Mouse (Mus musculus) embryonic facial prominence, embryonic 12.5 days (tissue): ENCODE measurements around the gene Pwp2. TPM values are rescaled to one million over a fixed set of nuclear protein-coding genes. Genes with fewer than 3 reads are reported as not detected.

ENCODE experiments used
- ATAC-seq: fragments of 200-750 bp; cut with Nextera tagmentation; 2 replicates; pipeline ENCODE4 v1.8.0; 2017; ENCODE audit not compliant: insufficient number of reproducible peaks, insufficient read depth, low FRiP score, low TSS enrichment
- H3K27ac ChIP-seq: fragments of 300-500 bp; sonication (generic); 2 replicates; pipeline ENCODE4 v1.5.1; 2016; ENCODE audit warnings: mild to moderate bottlenecking
- H3K27me3 ChIP-seq: fragments of 300-500 bp; sonication (generic); 2 replicates; pipeline ENCODE4 v1.6.1; 2016; ENCODE audit warnings: mild to moderate bottlenecking, moderate library complexity
- H3K36me3 ChIP-seq: fragments of 300-500 bp; sonication (generic); 2 replicates; pipeline ENCODE4 v1.6.1; 2016; ENCODE audit warnings: mild to moderate bottlenecking
- H3K4me1 ChIP-seq: fragments of 300-500 bp; sonication (generic); 2 replicates; pipeline ENCODE4 v1.6.1; 2016
- H3K4me2 ChIP-seq: fragments of 300-500 bp; sonication (generic); replicated peaks from 2 replicates; pipeline ENCODE4 v1.6.1; 2016; ENCODE audit warnings: mild to moderate bottlenecking, moderate library complexity
- H3K4me3 ChIP-seq: fragments of 300-500 bp; sonication (generic); 2 replicates; pipeline ENCODE4 v1.5.1; 2016; ENCODE audit warnings: mild to moderate bottlenecking
- H3K9ac ChIP-seq: fragments of 300-500 bp; sonication (generic); 2 replicates; pipeline ENCODE4 v1.6.1; 2016; ENCODE audit warnings: mild to moderate bottlenecking, moderate library complexity
- H3K9me3 ChIP-seq: fragments of 300-500 bp; sonication (generic); 2 replicates; pipeline ENCODE4 v1.6.1; 2016; ENCODE audit warnings: mild to moderate bottlenecking, moderate library complexity
- WGBS: fragments of 180-500 bp; shearing (Covaris S2); methylation state at CpG from one replicate; pipeline ENCODE4 v1.1.7; 2016; 5-methylcytosine and 5-hydroxymethylcytosine counted together
- polyA plus RNA-seq: library from polyadenylated mRNA; unstranded; fragments of >200 nt; fragmentation: Nextera tagmentation; extraction: Ambion mirVana; gene quantifications from 2 replicates; pipeline ENCODE4 v1.2.1, GENCODE M21; 2016

Pwp2 gene
- polyA plus RNA-seq, 1 experiment from 2014 or later, result 27.0 TPM

- WGBS, result 89% methylated on average over 16 of the region's 16 CpGs
- peaks cover 45% of the 10 kb centered on the region for H3K36me3 ChIP-seq
- ATAC-seq, result no peak
Measured at GRCm38 (mm10) chr10:78160369-78161095, 24.4 kb downstream of the Pwp2 start.

GRCm38 (mm10) chr10:78159906-78160305 is 25.0 kb downstream of the Pwp2 start:
- 3% methylated on average over 7 of the region's 7 CpGs for WGBS
- Histone ChIP-seq H3K9me3 (no peaks in the 10 kb centered on the region), H3K9ac (no peak overlapping the region), H3K27me3 (no peaks in the 10 kb centered on the region), H3K36me3 (peaks cover 39% of the 10 kb centered on the region), H3K4me3 (0 out of 2 replicates have a peak overlapping the region, but pooled peaks have one; percentile 12), H3K4me1 (peaks cover 5% of the 10 kb centered on the region; the same call in 1 of the 2 replicates), H3K27ac (no peak overlapping the region), H3K4me2 (peak overlapping the region; percentile 42)
- ATAC-seq, result peak; percentile 58; the same call in 1 of the 2 replicates

More at GRCm38 (mm10) chr10:78160369-78161095, 24.4 kb downstream of the Pwp2 start:
- H3K9ac ChIP-seq, result no peak overlapping the region
- no peak overlapping the region for H3K4me2 ChIP-seq
- peaks cover 5% of the 10 kb centered on the region; the same call in 1 of the 2 replicates for H3K4me1 ChIP-seq
- H3K27me3 ChIP-seq, result no peaks in the 10 kb centered on the region
- no peak overlapping the region for H3K27ac ChIP-seq
- no peaks in the 10 kb centered on the region for H3K9me3 ChIP-seq
- no peak overlapping the region for H3K4me3 ChIP-seq

GRCm38 (mm10) chr10:78159252-78159878 is 25.6 kb downstream of the Pwp2 start:
- Histone ChIP-seq H3K9ac (no peak overlapping the region), H3K36me3 (peaks cover 34% of the 10 kb centered on the region), H3K27me3 (no peaks in the 10 kb centered on the region), H3K4me3 (peak overlapping the region; percentile 12; the same call in 1 of the 2 replicates), H3K27ac (no peak overlapping the region), H3K9me3 (no peaks in the 10 kb centered on the region), H3K4me2 (peak overlapping the region; percentile 42), H3K4me1 (peaks cover 5% of the 10 kb centered on the region; the same call in 1 of the 2 replicates)
- ATAC-seq, result no peak; the same call in 1 of the 2 replicates
- WGBS, result 12% methylated on average over 17 of the region's 17 CpGs

GRCm38 (mm10) chr10:78158041-78158440 is 26.9 kb downstream of the Pwp2 start:
- Histone ChIP-seq H3K4me2 (no peak overlapping the region), H3K4me1 (peaks cover 5% of the 10 kb centered on the region; the same call in 1 of the 2 replicates), H3K9ac (no peak overlapping the region), H3K27ac (no peak overlapping the region), H3K9me3 (no peaks in the 10 kb centered on the region), H3K27me3 (no peaks in the 10 kb centered on the region), H3K36me3 (peaks cover 25% of the 10 kb centered on the region), H3K4me3 (no peak overlapping the region)
- ATAC-seq, result no peak
- 88% methylated on average over 15 of the region's 15 CpGs for WGBS

GRCm38 (mm10) chr10:78156926-78157325 is 28.0 kb downstream of the Pwp2 start:
- peaks cover 5% of the 10 kb centered on the region; the same call in 1 of the 2 replicates for H3K4me1 ChIP-seq
- H3K27ac ChIP-seq, result no peak overlapping the region
- no peak overlapping the region for H3K4me2 ChIP-seq
- H3K4me3 ChIP-seq, result no peak overlapping the region
- H3K36me3 ChIP-seq, result peaks cover 14% of the 10 kb centered on the region
- ATAC-seq, result no peak
- no peaks in the 10 kb centered on the region for H3K27me3 ChIP-seq
- H3K9me3 ChIP-seq, result no peaks in the 10 kb centered on the region
- 77% methylated on average over 6 of the region's 6 CpGs for WGBS
- no peak overlapping the region for H3K9ac ChIP-seq

- Histone ChIP-seq H3K4me1 (no peaks in the 10 kb centered on the region), H3K27ac (no peak overlapping the region), H3K9ac (no peak overlapping the region), H3K9me3 (no peaks in the 10 kb centered on the region), H3K36me3 (no peaks in the 10 kb centered on the region), H3K4me3 (no peak overlapping the region), H3K27me3 (no peaks in the 10 kb centered on the region), H3K4me2 (no peak overlapping the region)
- WGBS, result 70% methylated on average over 10 of the region's 10 CpGs
- no peak for ATAC-seq
Measured at GRCm38 (mm10) chr10:78148834-78149766, 35.8 kb downstream of the Pwp2 start.

- Histone ChIP-seq H3K9me3 (no peaks in the 10 kb centered on the region), H3K36me3 (no peaks in the 10 kb centered on the region), H3K27ac (no peak overlapping the region), H3K4me2 (no peak overlapping the region), H3K9ac (no peak overlapping the region), H3K4me3 (no peak overlapping the region), H3K27me3 (no peaks in the 10 kb centered on the region), H3K4me1 (no peaks in the 10 kb centered on the region)
- no peak for ATAC-seq
- WGBS, result 77% methylated on average over 4 of the region's 4 CpGs
Measured at GRCm38 (mm10) chr10:78147908-78148441, 37.0 kb downstream of the Pwp2 start.

GRCm38 (mm10) chr10:78143727-78144505 is 41.0 kb downstream of the Pwp2 start:
- H3K9me3 ChIP-seq, result no peaks in the 10 kb centered on the region
- H3K27me3 ChIP-seq, result no peaks in the 10 kb centered on the region
- WGBS, result 56% methylated on average over 8 of the region's 8 CpGs
- ATAC-seq, result no peak
- H3K36me3 ChIP-seq, result no peaks in the 10 kb centered on the region
- no peak overlapping the region for H3K4me2 ChIP-seq
- H3K9ac ChIP-seq, result no peak overlapping the region
- peaks cover 4% of the 10 kb centered on the region for H3K4me1 ChIP-seq
- no peak overlapping the region for H3K27ac ChIP-seq
- H3K4me3 ChIP-seq, result no peak overlapping the region

GRCm38 (mm10) chr10:78140843-78141242 is 44.1 kb downstream of the Pwp2 start:
- WGBS, result 80% methylated on average over 3 of the region's 3 CpGs
- H3K9ac ChIP-seq, result no peak overlapping the region
- H3K4me1 ChIP-seq, result peaks cover 6% of the 10 kb centered on the region
- no peak overlapping the region for H3K27ac ChIP-seq
- H3K36me3 ChIP-seq, result no peaks in the 10 kb centered on the region
- H3K4me2 ChIP-seq, result no peak overlapping the region
- no peak overlapping the region for H3K4me3 ChIP-seq
- no peak for ATAC-seq
- no peaks in the 10 kb centered on the region for H3K27me3 ChIP-seq
- no peaks in the 10 kb centered on the region for H3K9me3 ChIP-seq

- 92% methylated on average over 1 of the region's 1 CpGs for WGBS
- no peak for ATAC-seq
- Histone ChIP-seq H3K4me3 (no peak overlapping the region), H3K36me3 (no peaks in the 10 kb centered on the region), H3K27me3 (no peaks in the 10 kb centered on the region), H3K9ac (no peak overlapping the region), H3K9me3 (no peaks in the 10 kb centered on the region), H3K4me2 (no peak overlapping the region), H3K4me1 (peaks cover 10% of the 10 kb centered on the region), H3K27ac (no peak overlapping the region)
Measured at GRCm38 (mm10) chr10:78140251-78140600, 44.7 kb downstream of the Pwp2 start.
